Mouse (Mus musculus): ENCODE data around the gene Rnf145.

The Rnf145 gene

DNA sequence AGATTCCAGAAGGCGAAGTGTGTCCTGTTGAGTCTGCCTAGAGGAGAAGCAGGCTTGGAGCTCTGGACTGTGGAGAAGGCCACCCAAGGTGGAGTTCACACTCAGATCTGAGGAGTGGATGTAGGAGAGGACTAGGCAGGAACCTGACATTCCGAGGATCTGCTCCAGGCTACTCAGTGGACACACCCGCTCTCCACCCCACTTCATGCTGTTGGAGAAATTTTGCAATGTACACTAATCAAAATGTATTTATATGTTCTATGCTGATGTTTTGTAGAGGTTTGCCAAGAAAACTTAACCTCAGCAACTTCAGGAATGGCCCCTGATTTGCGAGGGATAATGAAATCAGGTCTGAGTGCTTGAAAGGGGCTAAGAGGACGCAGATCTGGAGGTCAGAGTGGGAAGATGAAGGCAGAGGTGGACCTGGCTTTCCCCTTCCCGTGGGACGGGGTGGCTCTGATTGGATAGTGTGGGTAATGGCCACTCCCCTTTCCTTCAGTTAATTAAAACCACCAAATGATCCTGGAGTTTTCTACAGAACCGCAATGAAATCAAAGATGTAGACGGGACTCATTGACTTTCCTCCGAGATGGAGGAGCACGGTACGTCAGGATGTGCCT lies 45.6 kb downstream of the Rnf145 start:
- no peak for DNase-seq (ENCODE audit: low spot score)

DNA sequence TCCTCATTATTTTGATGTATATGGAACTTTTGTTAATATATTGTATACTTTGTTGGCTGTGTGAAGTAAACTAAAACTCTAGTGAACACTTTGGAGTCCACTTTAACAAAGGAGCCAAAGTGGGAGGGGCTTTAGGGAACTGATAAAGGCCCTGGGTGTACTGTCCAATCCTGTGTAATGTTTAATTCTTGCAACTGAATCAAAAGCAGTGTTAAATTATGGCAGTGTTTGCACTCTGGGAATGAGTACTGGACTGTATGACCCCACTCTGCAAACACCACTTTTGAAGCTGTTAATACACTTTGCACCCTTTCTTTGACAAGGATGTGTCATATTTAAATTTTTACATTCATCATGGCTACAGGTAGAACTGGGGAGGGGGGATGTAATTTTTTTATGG lies 46.2 kb downstream of the Rnf145 start:
- DNase-seq (ENCODE audit: low spot score), result no peak

DNA sequence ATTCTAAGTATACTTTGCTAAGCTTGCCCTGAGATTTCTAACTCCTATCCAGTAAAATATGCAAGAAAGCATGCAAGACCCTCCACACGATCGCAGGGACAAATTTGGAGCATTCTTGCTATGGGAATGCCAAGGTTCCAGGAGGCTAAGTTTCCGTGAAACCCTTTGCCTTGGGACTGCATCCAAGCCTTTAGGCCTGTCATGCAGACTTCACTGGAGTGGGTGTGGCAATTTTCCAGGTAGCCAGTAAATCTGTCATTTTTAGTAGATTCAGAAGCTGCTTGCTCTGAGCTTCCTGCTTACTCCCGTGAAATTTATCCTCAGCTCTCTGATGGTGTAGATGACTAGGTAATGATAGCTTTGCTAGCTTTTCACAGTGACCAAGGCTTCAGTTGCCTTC lies 51.6 kb downstream of the Rnf145 start:
- peak; percentile 8 for DNase-seq (ENCODE audit: low spot score)

GRCm38 (mm10) chr11:44572781-44573180 lies 54.0 kb downstream of the Rnf145 start:
- no peak for DNase-seq (ENCODE audit: low spot score)

DNA sequence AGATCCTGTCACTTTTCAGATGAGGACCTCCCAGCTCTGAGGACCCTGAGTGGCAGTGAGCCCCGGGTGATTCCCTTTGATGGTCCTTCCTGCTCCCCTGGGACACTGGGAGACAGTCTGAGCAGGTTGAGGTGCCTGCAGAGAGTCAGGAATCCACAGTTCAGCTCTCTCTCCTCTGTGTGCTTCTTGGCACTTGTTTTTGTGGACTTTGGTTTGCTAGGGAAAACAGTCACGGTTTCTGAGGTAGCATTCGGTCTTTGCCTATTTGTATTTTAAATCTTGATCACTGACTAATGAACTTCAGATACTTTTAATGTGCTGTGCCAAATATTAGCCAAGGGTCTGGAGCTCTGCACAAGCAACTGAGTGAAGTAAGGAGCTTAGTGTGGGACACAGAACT lies 54.6 kb downstream of the Rnf145 start:
- DNase-seq (ENCODE audit: low spot score), result no peak

DNA sequence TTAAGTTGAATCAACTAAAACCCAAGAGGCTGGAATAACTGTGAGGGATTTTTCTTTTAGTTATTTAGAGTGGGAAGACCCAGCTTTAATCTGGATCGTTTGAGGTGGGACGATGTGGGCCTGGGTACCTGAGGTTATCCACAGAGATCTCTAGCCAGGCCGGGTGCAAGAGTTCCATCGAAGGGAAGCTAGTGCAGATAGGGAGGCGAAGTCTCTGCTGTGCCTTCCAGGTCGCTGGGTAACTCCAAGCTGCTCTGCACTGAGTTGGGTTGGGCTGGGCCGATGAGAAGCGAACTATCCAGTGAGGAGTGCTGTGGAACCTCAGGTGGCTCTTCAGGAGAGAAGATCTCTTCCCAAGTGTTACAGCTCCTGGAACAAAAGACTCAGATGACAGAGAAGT lies 55.6 kb downstream of the Rnf145 start:
- DNase-seq (ENCODE audit: low spot score), result no peak

- no peak for DNase-seq (ENCODE audit: low spot score)
Observed at GRCm38 (mm10) chr11:44574820-44575219, 56.1 kb downstream of the Rnf145 start.

DNA sequence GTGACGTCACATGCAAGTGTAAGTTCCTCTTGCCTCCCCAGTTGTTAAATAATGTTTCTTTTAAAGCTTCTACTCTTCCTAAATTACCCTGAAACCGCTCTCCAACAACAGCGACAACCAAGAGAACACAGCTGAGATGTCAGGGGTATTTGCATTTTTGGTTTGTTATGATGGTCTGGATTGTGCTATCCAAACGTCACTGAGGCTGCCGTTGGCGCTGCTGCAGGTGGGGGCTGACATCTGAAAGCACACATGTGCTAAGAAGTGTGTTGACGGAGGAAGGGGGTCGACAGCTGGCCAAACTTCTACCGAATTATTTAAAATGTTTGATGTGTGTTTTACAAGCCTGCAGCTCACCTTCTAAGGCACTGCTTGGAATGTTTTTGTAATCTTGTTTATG lies 59.1 kb downstream of the Rnf145 start:
- DNase-seq (ENCODE audit: low spot score), result no peak

- DNase-seq (ENCODE audit: low spot score), result peak; percentile 12
Observed at GRCm38 (mm10) chr11:44581277-44581683, 62.5 kb downstream of the Rnf145 start.

- peak; percentile 90 for DNase-seq (ENCODE audit: low spot score)
Observed at GRCm38 (mm10) chr11:44586047-44586696, 67.4 kb downstream of the Rnf145 start.

GRCm38 (mm10) chr11:44593016-44593415 lies 74.3 kb downstream of the Rnf145 start:
- no peak for DNase-seq (ENCODE audit: low spot score)

- DNase-seq (ENCODE audit: low spot score), result no peak
Observed at GRCm38 (mm10) chr11:44594768-44595167, 76.0 kb downstream of the Rnf145 start.

DNA sequence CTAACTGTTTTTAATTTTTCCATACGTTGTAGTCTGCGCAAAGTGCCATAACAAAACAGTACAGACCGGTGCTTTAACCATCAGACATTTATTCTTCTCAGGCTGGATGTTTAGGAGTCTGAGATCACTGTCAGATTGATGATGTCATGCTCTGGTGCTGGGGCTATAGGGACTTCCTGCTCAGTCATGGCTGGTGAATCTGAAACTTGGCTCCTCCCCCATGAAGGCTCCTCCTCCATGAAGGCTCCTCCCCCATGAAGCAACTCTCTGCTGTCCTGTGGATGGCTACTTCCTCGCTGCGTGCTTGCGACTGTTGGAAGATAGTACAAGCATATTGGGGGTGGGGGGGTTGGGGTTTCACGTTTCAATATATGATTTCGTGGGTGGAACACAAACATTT lies 88.1 kb downstream of the Rnf145 start:
- no peak for DNase-seq (ENCODE audit: low spot score)

- DNase-seq (ENCODE audit: low spot score), result no peak
Observed at GRCm38 (mm10) chr11:44608646-44609045, 89.9 kb downstream of the Rnf145 start.

DNA sequence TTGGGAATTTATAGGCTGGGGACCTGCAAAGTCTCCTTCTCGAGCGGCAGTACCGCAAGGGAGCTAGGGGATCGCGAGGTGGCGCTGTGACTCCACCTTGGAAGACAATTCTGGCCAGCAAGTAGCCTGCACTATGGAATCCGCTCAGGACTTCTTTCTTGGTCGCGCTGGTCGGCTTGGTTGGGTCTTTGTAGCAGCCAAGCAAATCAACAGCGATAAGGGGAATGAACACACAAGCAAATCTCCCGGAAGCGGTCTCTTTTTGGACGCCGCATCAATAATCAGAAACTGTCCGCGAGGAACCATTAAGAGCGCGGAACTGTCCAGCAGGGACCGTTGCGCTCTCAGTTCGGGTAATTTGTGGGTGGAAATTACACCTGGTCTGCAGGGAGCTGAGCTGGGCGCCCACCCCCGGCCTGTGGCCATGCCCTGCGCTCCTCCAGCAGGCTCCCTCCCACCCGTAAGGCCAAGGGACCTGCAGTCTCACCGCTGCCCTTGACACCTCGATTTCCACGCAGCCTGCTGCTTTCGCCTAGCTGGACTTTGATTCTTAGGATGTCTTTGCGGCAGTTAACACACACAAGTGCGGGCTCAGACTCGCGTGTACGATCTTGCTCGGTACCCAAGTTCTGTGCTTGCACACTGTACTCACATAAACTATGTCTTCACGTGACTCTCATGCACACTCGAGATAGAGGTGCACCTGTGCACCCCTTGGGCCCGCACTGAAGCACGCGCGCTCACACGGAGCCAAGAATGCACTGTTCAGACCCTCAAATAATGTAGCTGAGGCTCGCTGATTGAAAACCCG lies 92.4 kb downstream of the Rnf145 start:
- peak; percentile 86 for DNase-seq (ENCODE audit: low spot score)

GRCm38 (mm10) chr11:44612156-44612555 lies 93.4 kb downstream of the Rnf145 start:
- no peak for DNase-seq (ENCODE audit: low spot score)

DNA sequence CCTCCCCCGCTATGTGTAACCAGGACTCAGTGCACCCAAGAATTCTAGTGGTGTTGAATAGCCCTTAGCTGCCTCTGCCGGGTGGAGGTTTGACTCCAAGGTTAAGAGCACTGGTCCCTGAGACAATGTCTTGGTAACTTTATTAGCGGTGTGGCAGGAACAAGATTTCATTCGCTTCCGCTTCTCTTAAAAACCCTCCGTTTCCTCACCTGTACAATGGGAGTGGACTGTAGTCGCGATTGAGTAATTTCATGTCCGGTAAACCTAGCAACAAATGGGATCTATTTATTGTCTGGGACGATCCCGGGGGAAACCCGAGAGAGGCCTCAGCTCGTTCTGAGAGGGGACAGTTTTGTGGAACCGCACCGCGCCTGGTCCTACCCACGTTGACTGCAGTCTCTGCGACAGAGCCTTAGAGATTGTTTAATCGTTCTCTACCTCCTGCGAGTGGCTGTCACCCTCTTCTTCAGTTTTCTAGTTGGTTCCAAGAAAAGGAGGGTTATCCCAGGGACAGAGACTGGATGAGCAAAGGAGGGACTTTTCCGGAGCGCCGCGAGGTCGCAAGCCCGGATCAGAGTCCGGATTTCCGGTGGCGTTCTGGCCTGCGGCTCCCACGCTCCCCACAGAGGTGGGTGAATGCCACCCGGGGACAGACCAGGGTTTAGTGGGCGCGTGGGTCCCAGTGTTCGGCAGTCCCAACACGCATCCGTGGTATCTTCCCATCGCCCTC lies 94.1 kb downstream of the Rnf145 start:
- no peak for DNase-seq (ENCODE audit: low spot score)

GRCm38 (mm10) chr11:44613411-44614180 lies 94.8 kb downstream of the Rnf145 start:
- no peak for DNase-seq (ENCODE audit: low spot score)

Measured in adipocyte (in vitro differentiated cells).